Mouse (Mus musculus): ENCODE measurements around the gene Arl3.

DNA sequence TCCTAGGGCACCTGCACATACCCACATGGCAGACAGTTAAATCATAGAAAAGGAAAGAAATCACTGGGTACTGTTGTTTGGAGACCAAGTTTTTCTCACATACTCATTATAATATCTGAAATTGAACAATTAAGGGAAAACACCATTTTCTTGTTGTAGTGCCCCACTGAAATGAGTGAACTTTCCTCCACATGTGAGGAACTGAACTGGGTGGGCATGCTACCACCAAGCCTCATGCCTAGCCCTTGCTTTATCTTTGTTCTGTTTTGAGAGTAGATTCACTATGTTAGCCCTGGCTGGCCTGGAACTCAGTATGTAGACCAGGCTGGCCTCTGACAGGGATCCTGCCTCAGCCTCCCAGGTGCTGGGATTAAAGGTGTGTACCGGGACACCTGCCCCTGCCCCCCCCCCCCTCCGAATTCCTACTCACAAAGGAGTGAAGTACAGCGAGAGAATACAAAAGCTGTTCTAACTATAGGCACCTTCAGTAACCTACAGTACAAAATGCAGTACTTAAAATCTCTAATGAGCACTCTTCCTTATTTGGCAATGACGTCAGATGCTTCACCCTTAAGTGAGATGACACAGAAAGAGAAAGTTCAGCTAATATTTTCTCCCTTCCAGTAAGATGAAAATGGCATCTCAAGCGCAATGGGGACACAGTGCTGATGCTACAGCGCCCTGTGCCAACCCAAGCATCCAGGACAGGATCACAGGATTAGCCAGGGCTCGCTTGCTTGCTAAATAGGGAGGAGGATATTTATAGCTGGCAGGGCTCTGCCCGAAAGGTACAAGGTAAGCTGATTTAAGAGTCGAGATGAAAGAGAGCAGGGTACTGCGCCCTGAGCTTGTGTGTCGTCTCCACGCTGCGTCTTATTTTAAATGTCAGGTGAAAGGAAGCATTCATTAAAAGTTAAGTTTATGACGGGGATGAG, 10.2 kb downstream of the Arl3 start:
- TF ChIP-seq CHD2 (IDR thresholded peaks at IDR 0.05; ENCODE audit: low read depth, low read length) (no peak), ZNF384 (IDR thresholded peaks at IDR 0.05; ENCODE audit: low read depth, low read length) (no peak)

All from ES-E14 (cell line).